Mouse (Mus musculus): ENCODE data around the gene Foxb1. TPM values are rescaled to one million over a fixed set of nuclear protein-coding genes. Genes with fewer than 3 reads are reported as not detected.

The Foxb1 gene
- polyA plus RNA-seq, 1 experiment from 2014 or later, result not detected

- Histone ChIP-seq H3K9ac (ENCODE audit: low read depth, low read length) (no peak overlapping the region), H3K4me1 (ENCODE audit: control insufficient read depth, insufficient read depth, low read length) (no peaks in the 10 kb centered on the region), H3K4me3 (ENCODE audit: low read length) (no peak overlapping the region), H3K9me3 (ENCODE audit: control insufficient read depth, low read length) (no peaks in the 10 kb centered on the region), H3K4me2 (ENCODE audit: low read depth, low read length) (no peak overlapping the region), H3K27ac (ENCODE audit: low read length) (no peak overlapping the region), H3K36me3 (ENCODE audit: control insufficient read depth, insufficient read depth, low read length) (no peaks in the 10 kb centered on the region), H3K27me3 (replicated peaks; ENCODE audit: control insufficient read depth, insufficient read depth, low read length) (peaks cover 84% of the 10 kb centered on the region)
- no peak for ATAC-seq
- 2% methylated on average over 8 of the region's 8 CpGs for WGBS
These were observed 5.6 kb upstream of the Foxb1 start for GRCm38 (mm10) chr9:69766301-69766700.

GRCm38 (mm10) chr9:69765483-69766050, 4.8 kb upstream of the Foxb1 start:
- no peaks in the 10 kb centered on the region for H3K4me1 ChIP-seq (ENCODE audit: control insufficient read depth, insufficient read depth, low read length)
- H3K9ac ChIP-seq (ENCODE audit: low read depth, low read length), result no peak overlapping the region
- peaks cover 85% of the 10 kb centered on the region for H3K27me3 ChIP-seq (replicated peaks; ENCODE audit: control insufficient read depth, insufficient read depth, low read length)
- WGBS, result 3% methylated on average over 8 of the region's 8 CpGs
- H3K9me3 ChIP-seq (ENCODE audit: control insufficient read depth, low read length), result no peaks in the 10 kb centered on the region
- H3K4me3 ChIP-seq (ENCODE audit: low read length), result no peak overlapping the region
- H3K36me3 ChIP-seq (ENCODE audit: control insufficient read depth, insufficient read depth, low read length), result no peaks in the 10 kb centered on the region
- no peak overlapping the region for H3K27ac ChIP-seq (ENCODE audit: low read length)
- no peak for ATAC-seq
- H3K4me2 ChIP-seq (ENCODE audit: low read depth, low read length), result no peak overlapping the region

- Histone ChIP-seq H3K9ac (ENCODE audit: low read depth, low read length) (no peak overlapping the region), H3K27me3 (replicated peaks; ENCODE audit: control insufficient read depth, insufficient read depth, low read length) (peaks cover 86% of the 10 kb centered on the region), H3K9me3 (ENCODE audit: control insufficient read depth, low read length) (no peaks in the 10 kb centered on the region), H3K36me3 (ENCODE audit: control insufficient read depth, insufficient read depth, low read length) (no peaks in the 10 kb centered on the region), H3K4me2 (ENCODE audit: low read depth, low read length) (no peak overlapping the region), H3K4me3 (ENCODE audit: low read length) (no peak overlapping the region), H3K27ac (ENCODE audit: low read length) (no peak overlapping the region), H3K4me1 (ENCODE audit: control insufficient read depth, insufficient read depth, low read length) (no peaks in the 10 kb centered on the region)
- WGBS, result 2% methylated on average over 42 of the region's 42 CpGs
- no peak for ATAC-seq
These were observed 4.1 kb upstream of the Foxb1 start for GRCm38 (mm10) chr9:69764586-69765482.

GRCm38 (mm10) chr9:69763681-69764585, 3.2 kb upstream of the Foxb1 start:
- no peak overlapping the region for H3K27ac ChIP-seq (ENCODE audit: low read length)
- no peak overlapping the region for H3K4me3 ChIP-seq (ENCODE audit: low read length)
- no peak overlapping the region for H3K9ac ChIP-seq (ENCODE audit: low read depth, low read length)
- no peaks in the 10 kb centered on the region for H3K36me3 ChIP-seq (ENCODE audit: control insufficient read depth, insufficient read depth, low read length)
- H3K4me1 ChIP-seq (ENCODE audit: control insufficient read depth, insufficient read depth, low read length), result no peaks in the 10 kb centered on the region
- H3K4me2 ChIP-seq (ENCODE audit: low read depth, low read length), result no peak overlapping the region
- H3K9me3 ChIP-seq (ENCODE audit: control insufficient read depth, low read length), result no peaks in the 10 kb centered on the region
- 1% methylated on average over 25 of the region's 25 CpGs for WGBS
- H3K27me3 ChIP-seq (replicated peaks; ENCODE audit: control insufficient read depth, insufficient read depth, low read length), result peaks cover 87% of the 10 kb centered on the region
- ATAC-seq, result no peak

- Histone ChIP-seq H3K27ac (ENCODE audit: low read length) (no peak overlapping the region), H3K4me2 (ENCODE audit: low read depth, low read length) (no peak overlapping the region), H3K36me3 (ENCODE audit: control insufficient read depth, insufficient read depth, low read length) (no peaks in the 10 kb centered on the region), H3K4me3 (ENCODE audit: low read length) (no peak overlapping the region), H3K9me3 (ENCODE audit: control insufficient read depth, low read length) (no peaks in the 10 kb centered on the region), H3K27me3 (replicated peaks; ENCODE audit: control insufficient read depth, insufficient read depth, low read length) (peaks cover 84% of the 10 kb centered on the region), H3K9ac (ENCODE audit: low read depth, low read length) (no peak overlapping the region), H3K4me1 (ENCODE audit: control insufficient read depth, insufficient read depth, low read length) (no peaks in the 10 kb centered on the region)
- ATAC-seq, result no peak
- under 1% methylated on average over 14 of the region's 14 CpGs for WGBS
These were observed 2.0 kb upstream of the Foxb1 start for GRCm38 (mm10) chr9:69762703-69763102.

GRCm38 (mm10) chr9:69762221-69762620, 1.5 kb upstream of the Foxb1 start:
- ATAC-seq, result no peak
- H3K27me3 ChIP-seq (replicated peaks; ENCODE audit: control insufficient read depth, insufficient read depth, low read length), result peaks cover 82% of the 10 kb centered on the region
- H3K4me2 ChIP-seq (ENCODE audit: low read depth, low read length), result no peak overlapping the region
- no peak overlapping the region for H3K27ac ChIP-seq (ENCODE audit: low read length)
- WGBS, result 4% methylated on average over 12 of the region's 12 CpGs
- H3K36me3 ChIP-seq (ENCODE audit: control insufficient read depth, insufficient read depth, low read length), result no peaks in the 10 kb centered on the region
- no peak overlapping the region for H3K4me3 ChIP-seq (ENCODE audit: low read length)
- no peaks in the 10 kb centered on the region for H3K4me1 ChIP-seq (ENCODE audit: control insufficient read depth, insufficient read depth, low read length)
- no peak overlapping the region for H3K9ac ChIP-seq (ENCODE audit: low read depth, low read length)
- no peaks in the 10 kb centered on the region for H3K9me3 ChIP-seq (ENCODE audit: control insufficient read depth, low read length)

GRCm38 (mm10) chr9:69761569-69761968, 829 bp upstream of the Foxb1 start:
- Histone ChIP-seq H3K4me1 (ENCODE audit: control insufficient read depth, insufficient read depth, low read length) (no peaks in the 10 kb centered on the region), H3K9ac (ENCODE audit: low read depth, low read length) (no peak overlapping the region), H3K27me3 (replicated peaks; ENCODE audit: control insufficient read depth, insufficient read depth, low read length) (peaks cover 85% of the 10 kb centered on the region), H3K4me3 (ENCODE audit: low read length) (no peak overlapping the region), H3K36me3 (ENCODE audit: control insufficient read depth, insufficient read depth, low read length) (no peaks in the 10 kb centered on the region), H3K27ac (ENCODE audit: low read length) (no peak overlapping the region), H3K9me3 (ENCODE audit: control insufficient read depth, low read length) (no peaks in the 10 kb centered on the region), H3K4me2 (ENCODE audit: low read depth, low read length) (no peak overlapping the region)
- ATAC-seq, result no peak
- 3% methylated on average over 10 of the region's 10 CpGs for WGBS

- H3K36me3 ChIP-seq (ENCODE audit: control insufficient read depth, insufficient read depth, low read length), result no peaks in the 10 kb centered on the region
- no peak for ATAC-seq
- no peak overlapping the region for H3K4me3 ChIP-seq (ENCODE audit: low read length)
- H3K4me2 ChIP-seq (ENCODE audit: low read depth, low read length), result no peak overlapping the region
- no peaks in the 10 kb centered on the region for H3K4me1 ChIP-seq (ENCODE audit: control insufficient read depth, insufficient read depth, low read length)
- peaks cover 86% of the 10 kb centered on the region for H3K27me3 ChIP-seq (replicated peaks; ENCODE audit: control insufficient read depth, insufficient read depth, low read length)
- 1% methylated on average over 44 of the region's 44 CpGs for WGBS
- no peak overlapping the region for H3K27ac ChIP-seq (ENCODE audit: low read length)
- H3K9me3 ChIP-seq (ENCODE audit: control insufficient read depth, low read length), result no peaks in the 10 kb centered on the region
- H3K9ac ChIP-seq (ENCODE audit: low read depth, low read length), result no peak overlapping the region
These were observed 969 bp downstream of the Foxb1 start for GRCm38 (mm10) chr9:69759721-69760221.

Data from intestine, embryonic 16.5 days (tissue).